Mouse (Mus musculus) CD4-positive naive resting alpha-beta T cell, adult 57 days (primary cell): ENCODE measurements around the gene Ldb1. TPM values are rescaled to one million over a fixed set of nuclear protein-coding genes. Genes with fewer than 3 reads are reported as not detected.

Source experiments
- total RNA-seq: library from RNA; stranded (reverse); gene quantifications from one replicate; pipeline ENCODE4 v1.2.4, GENCODE M21; 2023

The Ldb1 gene
- total RNA-seq = 394 TPM

DNA sequence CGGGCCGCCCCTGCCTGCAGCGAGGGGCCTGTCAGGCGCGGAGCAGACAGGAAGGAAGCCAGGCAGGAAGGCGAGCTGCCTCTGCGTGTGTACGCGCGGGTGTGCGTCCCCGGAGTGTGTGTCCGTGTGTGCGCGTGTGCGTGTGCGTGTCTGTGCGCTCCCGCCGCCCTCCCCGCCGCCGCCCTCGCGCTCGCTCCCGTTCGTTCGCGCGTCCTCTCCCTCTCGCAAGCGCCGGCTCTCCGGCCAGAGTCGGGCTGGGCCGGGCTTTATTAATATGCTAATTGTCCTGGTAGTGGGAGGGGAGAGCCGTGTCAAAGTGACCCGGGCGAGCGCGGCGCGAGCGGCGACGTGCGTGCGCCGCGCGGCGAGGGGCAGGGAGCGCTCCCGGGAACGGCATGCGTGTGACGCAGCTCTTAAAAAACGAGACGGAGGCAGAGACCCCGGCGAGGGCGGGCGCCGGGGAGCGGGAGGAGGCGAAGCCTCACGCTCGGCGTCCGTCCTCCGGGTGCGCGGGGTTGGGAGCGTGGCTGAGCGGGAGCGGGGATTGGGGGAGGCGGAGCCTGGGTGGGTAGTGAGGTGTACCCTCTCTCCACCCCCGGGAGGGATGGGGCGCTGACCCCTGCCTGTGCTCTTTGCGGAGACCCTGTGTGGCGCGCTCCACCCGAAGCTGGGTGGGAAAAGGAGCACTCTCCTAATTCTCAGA is at the start of gene Ldb1:
Ldb1 (minus strand) TSS at position 222 of the 703 bp plus-strand sequence.

DNA sequence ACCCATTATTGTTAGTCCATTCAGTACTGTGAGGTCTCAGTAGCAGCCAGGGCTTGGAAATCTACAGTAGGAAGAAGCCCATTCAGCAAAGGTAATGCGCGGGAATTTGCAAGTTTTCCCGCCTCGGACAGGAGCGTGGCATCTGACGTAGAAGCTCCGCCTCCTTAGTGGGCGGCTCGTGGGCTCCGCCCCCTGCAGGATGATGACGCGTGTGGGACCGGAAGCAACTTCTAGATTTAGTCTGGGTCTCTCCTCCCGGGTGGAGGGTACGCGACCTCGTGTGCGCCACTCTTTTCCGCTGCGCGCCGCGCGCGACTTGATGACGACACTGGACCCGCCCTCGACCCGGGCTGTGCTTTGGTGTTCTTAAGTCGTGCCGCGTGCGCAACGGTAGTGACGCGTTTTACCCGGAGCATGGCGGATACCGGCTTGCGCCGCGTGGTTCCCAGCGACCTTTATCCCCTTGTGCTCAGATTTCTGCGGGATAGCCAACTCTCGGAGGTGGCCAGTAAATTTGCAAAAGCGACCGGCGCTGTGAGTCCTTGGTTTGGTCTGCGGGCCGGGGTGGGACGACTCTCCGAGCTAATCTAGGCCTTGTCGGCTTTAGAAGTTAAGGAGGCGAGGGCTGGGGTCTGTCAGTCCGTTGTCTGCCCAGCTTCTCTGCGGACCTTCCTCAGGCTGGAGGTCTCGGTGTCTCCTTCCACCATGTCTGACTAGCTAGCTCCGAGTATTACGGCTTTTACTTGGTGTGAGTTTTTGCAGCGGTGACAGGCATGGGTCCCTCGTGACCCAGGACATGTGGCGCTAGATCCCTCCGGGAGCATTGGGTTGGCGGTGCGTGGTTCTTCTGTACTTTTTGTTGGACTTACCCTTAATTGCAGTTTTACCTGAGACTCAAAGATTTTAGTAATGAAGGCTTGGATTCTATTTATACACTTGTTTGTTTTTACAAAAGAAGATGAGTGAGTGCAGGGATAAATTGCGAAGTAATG is 30.9 kb upstream of the Ldb1 start, which contains the start of gene Nolc1:
Nolc1 (plus strand) TSS at position 248 of the 992 bp plus-strand sequence.

DNA sequence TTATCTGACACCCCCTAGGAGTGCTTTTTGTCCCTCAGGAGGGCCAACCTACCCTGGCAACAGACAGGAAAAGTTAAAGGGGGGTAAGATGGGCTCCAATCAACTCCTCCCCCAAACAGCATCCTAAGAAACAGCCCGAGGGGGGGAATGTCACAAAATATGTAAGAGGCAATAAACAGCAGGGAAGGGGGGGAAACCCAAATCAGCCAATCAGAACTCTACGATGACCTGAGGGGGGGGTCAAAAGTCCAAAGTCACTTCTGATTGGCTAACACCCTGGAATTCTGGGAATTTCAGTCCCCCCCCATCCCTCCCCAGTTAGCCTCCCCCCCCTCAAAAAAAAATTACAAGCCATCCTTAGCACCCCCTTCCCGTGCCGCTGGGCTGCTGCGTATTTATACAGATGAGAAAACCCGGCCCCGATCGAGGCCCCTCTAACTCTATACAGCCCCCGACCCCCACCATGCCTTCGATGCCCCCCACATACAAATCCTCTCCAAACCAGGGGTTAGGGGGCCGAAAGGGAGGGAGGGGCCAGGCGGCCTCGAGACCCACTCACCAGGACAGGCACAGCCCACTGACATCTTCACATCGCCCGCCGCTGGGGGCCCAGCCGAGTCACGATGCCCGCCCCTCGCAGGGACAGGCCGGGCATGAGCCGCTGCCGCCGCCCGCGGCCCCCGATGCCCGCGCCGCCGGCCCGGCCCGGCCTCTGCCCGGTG is 582 bp downstream of the Ldb1 start, which contains the start of gene Pprc1:
Pprc1 (plus strand) TSS at position 616 of the 722 bp plus-strand sequence.

DNA sequence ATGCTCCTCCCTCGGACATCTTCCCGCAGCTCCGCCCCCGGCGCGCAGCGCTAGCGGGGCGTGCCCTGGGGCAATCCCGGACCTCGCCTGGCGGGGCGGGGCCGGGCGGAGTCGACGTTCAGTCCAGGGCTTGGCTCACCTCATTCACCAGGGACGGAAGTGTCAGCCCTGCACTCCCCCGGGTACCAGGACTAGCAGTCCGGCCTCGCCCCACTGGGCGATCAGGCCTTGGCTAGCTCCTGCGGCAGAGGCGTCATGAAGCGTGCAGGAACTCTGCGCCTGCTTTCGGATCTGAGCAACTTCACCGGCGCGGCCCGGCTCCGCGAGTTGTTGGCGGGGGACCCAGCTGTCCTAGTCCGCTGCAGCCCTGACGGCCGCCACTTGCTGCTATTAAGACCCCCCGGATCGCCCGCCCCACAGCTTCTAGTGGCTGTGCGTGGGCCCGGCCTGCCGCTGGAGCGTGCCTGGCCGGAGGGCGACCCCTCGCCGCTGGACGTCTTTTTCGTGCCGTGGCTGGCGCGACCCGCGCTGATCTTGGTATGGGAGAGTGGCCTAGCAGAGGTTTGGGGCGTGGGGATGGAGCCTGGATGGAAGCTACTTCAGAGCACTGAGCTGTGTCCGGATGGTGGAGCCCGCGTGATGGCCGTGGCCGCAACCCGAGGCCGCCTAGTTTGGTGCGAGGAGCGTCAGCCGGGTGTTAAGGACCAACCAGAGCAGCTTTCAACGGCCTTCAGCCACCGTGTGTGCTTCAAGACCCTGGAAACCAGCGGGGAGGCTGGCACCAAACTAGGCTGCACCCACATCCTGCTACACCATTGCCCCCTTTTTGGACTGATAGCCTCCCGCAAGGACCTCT is 41.4 kb downstream of the Ldb1 start, which contains the start of gene Hps6:
Hps6 (plus strand) TSS at position 138 of the 856 bp plus-strand sequence.

DNA sequence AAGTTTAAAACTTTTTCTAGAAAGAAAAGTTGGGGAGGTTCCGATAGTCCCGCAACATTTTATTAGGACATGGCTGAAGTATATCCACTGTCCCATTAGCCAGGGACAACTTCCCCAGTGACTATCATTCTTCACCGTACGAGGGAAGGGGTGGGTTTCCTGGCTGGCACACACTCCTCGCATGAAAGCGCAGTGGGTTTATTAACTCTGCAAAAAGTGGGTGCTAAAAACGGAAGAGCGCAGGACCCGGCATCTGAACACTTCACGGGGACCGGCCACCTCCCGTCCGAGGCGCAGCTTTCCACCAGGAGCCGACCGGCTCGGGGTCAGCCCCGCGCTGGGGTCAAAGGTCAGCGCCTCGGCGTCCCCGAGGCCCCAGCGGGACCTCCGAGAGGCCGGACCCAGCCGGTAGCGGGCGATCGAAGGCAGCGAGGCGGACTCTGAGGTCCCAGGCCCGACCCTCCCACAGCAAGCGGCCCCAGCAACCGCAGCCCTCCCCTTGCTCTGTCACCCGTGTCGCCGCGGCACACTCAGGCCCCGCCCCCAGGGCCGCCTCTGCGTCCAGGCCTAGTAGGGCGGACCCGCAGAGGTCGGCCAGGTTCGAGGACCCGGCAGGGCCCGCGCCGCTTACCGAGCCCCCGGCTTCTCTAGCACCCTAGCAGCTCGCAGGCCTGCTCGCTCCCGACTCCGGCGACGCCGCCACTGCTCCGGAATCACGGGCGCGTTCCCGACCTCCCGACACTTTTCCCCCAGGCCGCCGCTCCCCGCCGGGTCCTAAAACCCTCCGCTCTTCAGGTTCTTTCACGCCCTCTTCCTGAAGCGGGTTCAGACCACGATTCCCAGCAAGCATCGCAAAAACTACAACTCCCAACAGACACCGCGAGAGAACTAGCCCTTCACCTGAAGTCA is 47.0 kb downstream of the Ldb1 start, which contains the start of gene Armh3:
Armh3 (minus strand) TSS at position 704 of the 909 bp plus-strand sequence.

Other genes starting within 250 kb of the Ldb1 start
- 11.4 TPM for gene Kcnip2, start 229.2 kb downstream of the Ldb1 start, total RNA-seq
- 16.6 TPM for gene Armh3, start 46.7 kb downstream of the Ldb1 start, total RNA-seq
- 6.5 TPM for gene Hps6, start 41.7 kb downstream of the Ldb1 start, total RNA-seq
- 107 TPM for gene Pprc1, start 328 bp downstream of the Ldb1 start, total RNA-seq
- gene Nolc1, start 30.6 kb upstream of the Ldb1 start, total RNA-seq = 72.5 TPM
- not detected for gene Elovl3, start 86.7 kb upstream of the Ldb1 start, total RNA-seq
- gene Pitx3, start 103.1 kb upstream of the Ldb1 start, total RNA-seq = not detected
- gene Gbf1, start 107.3 kb upstream of the Ldb1 start, total RNA-seq = 91.5 TPM